Mouse (Mus musculus) bone marrow, adult 2 months (tissue): ENCODE results near the gene Skint5.

ENCODE experiments used
- CTCF ChIP-seq: fragments of 200-500 bp; IDR thresholded peaks from 2 replicates; pipeline ENCODE4 v1.5.1; 2011; ENCODE audit warnings: low read length, control low read depth; ENCODE audit not compliant: control insufficient read depth, insufficient read depth
- POLR2A ChIP-seq: fragments of 200-500 bp; IDR thresholded peaks from 2 replicates; pipeline ENCODE4 v1.6.1; 2011; ENCODE audit warnings: low read depth, mild to moderate bottlenecking, control low read depth, low read length, borderline replicate concordance; ENCODE audit not compliant: control insufficient read depth

GRCm38 (mm10) chr4:113957343-113957742, 42.0 kb downstream of the Skint5 start:
- TF ChIP-seq CTCF = no peak
- no peak for TF ChIP-seq POLR2A
